Mouse (Mus musculus) cerebellum, adult (tissue): Measurements from ENCODE around the gene Slc6a17.

Experiments used
- ATAC-seq: cut with Nextera tagmentation; 2 replicates; pipeline ENCODE4 v1.9.2; 2017; ENCODE audit warnings: mild to moderate bottlenecking, moderate library complexity, mixed read lengths; ENCODE audit not compliant: insufficient number of reproducible peaks, low FRiP score, low TSS enrichment

The Slc6a17 gene

GRCm38 (mm10) chr3:107528401-107529118 lies 10.7 kb upstream of the Slc6a17 start:
- ATAC-seq: peak; percentile 78

GRCm38 (mm10) chr3:107524547-107524946 lies 6.7 kb upstream of the Slc6a17 start:
- ATAC-seq: no peak

- no peak for ATAC-seq
These were observed 3.1 kb upstream of the Slc6a17 start for GRCm38 (mm10) chr3:107520931-107521330.

- ATAC-seq: peak; percentile 71
These were observed 815 bp downstream of the Slc6a17 start for GRCm38 (mm10) chr3:107516776-107517630.

GRCm38 (mm10) chr3:107515989-107516388 lies 1.8 kb downstream of the Slc6a17 start:
- ATAC-seq: no peak

GRCm38 (mm10) chr3:107511416-107511815 lies 6.4 kb downstream of the Slc6a17 start:
- no peak for ATAC-seq

DNA sequence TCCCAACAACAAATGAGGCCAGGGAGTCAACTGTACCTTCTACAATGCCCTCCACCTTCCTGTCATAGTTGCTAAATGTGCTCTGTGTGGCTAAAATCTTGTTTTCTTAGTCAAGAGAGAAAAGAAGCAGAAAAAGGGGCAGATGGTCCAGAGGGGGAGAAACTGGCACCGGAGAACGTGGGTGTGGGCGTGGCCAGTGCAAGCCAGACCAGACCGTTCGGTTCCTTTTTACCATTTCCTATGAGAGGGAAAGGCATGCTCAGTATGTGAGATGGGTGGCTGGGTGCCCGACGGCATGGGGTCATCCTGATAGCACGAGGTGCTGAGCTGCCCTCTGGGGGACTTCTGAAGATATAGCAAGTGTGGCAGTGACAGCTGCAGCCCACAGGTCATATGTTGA lies 9.1 kb downstream of the Slc6a17 start:
- ATAC-seq: no peak

GRCm38 (mm10) chr3:107507966-107508365 lies 9.9 kb downstream of the Slc6a17 start:
- no peak for ATAC-seq

DNA sequence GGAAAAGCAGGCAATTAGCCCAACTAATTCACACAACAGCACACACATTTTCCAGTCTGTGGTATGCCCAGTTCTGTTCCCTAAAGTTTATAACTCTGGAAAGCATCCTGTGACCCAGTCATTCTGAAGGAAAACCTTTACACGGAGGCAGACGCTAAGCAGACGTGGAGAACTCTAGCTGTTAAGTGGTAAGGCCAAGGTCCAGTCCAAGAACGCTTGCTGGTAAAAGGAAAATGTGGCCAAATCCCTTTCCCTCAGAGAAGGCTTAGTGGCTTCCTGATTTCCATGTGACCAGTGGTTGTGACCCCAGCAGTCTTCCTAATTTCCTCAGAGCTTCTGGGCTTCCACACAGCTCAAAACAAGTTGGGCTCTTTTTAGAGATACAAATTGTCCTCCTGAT lies 11.3 kb downstream of the Slc6a17 start:
- ATAC-seq: no peak

DNA sequence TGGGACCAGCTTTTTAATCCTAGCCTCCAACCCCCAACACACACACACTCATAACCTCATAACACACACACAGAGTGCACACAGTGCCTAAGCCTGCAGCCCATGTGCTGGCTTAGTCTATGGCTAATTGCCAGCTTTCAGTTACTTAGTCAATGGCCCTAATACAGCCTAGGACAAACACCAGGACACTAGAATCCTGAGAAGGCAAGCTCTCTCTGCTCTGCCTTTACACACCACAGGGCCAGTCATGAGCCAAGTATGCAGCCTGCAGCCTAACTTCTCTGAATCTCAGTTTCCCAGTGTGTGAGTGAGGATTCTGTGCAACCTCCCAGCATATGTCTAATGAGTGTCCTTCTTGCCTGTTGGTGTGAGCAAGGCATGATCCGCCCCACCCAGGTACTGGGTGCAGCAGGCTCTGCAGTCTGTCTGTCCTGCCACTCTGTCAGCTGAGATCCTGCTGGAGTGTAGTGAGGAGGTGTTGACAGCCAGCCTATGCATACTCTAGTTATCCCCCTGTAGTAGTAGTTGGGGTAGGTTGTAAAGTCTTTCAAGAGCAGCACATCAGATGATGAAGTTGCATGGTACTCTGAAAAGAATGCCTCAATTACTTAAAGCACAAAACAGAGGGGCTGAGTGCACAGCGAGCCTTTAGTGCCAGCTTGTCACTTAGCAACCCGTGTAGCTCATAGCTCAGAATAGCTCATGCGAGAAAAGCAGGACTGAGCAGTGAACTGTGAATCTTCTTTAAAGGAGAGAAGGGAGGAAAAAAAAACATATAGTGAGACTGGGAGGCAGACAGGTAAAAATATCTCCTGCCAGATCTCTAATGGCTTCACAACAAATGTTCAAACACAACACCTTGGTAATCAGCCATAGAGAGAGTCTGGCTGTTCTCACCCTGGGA lies 12.1 kb downstream of the Slc6a17 start:
- peak; percentile 18; the same call in 1 of the 2 replicates for ATAC-seq

DNA sequence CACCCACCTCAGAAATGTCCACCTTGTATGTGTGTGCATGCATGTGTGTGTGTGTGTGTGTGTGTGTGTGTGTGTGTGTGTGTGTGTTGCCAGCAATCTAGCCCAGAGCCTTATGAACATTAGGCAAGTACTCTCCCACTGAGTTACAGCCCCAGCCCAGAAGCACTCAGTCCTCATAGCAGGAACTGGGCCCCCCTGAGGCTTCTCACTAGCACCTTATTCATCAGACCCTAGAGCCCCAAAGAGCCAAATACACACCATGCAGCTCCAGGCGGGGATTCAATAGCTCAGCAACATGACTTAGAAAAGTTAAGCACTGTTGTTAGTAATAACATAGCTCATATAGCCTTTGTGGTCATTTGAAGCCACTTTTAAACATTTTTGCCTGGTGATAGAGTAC lies 13.3 kb downstream of the Slc6a17 start:
- ATAC-seq: no peak

DNA sequence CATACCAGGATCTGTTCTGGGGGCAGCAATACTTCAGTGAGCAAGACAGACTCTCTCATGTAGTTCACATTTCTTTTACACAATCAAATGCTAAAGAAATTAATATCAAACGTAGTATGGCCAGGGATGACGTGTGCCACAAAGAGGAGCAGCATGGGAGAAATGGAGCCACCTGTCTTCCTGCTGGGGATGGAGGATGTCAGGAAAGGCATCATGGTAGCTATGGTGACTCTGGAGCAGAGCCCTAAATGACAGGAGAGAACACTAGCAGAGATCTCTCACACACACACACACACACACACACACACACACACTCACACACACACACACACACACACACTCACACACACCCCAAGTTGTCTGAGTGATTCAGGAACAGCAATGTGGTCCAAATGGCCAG lies 14.1 kb downstream of the Slc6a17 start:
- ATAC-seq: no peak

GRCm38 (mm10) chr3:107501702-107502151 lies 16.1 kb downstream of the Slc6a17 start:
- peak; percentile 74 for ATAC-seq

- peak; percentile 68; the same call in 1 of the 2 replicates for ATAC-seq
These were observed 17.5 kb downstream of the Slc6a17 start for GRCm38 (mm10) chr3:107500301-107500700.

DNA sequence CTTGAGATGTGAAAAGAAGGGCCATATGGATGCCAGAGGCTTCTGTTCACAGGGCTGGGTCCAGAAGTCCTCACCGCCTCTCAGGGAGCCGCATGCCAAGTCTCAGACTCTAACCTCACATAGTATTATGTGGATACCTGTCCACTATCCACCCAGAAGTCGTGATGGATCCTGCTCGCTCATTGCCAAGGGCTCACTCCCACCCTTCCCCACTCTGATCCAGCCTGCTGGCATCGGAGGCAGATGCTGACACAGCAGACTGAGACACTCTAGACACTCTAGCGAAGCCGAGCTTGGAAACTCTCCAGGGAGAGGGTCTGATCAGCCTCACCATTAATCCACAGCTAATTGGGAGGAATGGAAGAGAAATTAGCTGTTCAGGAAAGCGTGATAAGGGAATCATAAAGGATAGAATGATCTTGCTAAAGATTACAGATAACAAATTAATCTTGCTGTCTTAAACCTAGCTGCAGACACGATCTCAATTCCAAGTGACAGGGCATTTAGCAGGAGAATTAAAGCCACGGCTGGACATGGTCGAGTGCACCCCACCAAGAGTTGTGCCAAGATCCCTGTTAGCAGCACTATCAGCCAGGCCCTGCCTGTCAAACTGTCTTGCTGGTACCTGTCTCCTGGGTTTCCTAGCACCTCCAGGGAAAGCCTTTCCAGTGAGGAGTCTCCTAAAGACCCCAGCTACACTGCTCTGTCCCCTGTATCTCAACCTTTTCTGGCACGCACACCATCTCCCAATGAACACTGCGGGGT lies 21.6 kb downstream of the Slc6a17 start:
- ATAC-seq: no peak

DNA sequence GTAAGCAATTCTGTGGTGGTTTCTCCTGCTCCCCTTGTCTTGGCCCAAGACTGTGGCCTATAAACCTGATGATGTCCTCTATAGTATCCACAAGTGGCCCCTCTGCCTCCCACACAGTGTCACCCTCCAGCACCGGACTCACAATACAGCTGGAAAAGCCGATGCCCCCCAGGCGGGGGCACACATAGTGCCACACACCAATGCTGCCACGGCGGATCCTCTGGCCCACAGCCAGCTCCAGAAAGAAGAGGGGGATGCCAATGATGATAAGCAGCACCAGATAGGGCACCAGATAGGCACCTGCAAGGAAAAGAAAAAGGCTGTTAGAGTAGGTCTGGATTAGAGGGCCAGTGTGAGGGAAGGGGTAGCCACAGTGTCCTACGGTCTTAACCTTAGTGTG lies 22.3 kb downstream of the Slc6a17 start:
- no peak for ATAC-seq

GRCm38 (mm10) chr3:107491459-107491858 lies 26.4 kb downstream of the Slc6a17 start:
- ATAC-seq: peak; percentile 34

GRCm38 (mm10) chr3:107488637-107489036 lies 29.2 kb downstream of the Slc6a17 start:
- ATAC-seq: no peak

GRCm38 (mm10) chr3:107483290-107483689 lies 34.5 kb downstream of the Slc6a17 start:
- ATAC-seq: peak; percentile 96

GRCm38 (mm10) chr3:107480660-107481059 lies 37.2 kb downstream of the Slc6a17 start:
- no peak for ATAC-seq
